Mouse (Mus musculus): ENCODE results near the gene Rnf214.

- TF ChIP-seq CTCF (IDR thresholded peaks at IDR 0.05; ENCODE audit: insufficient read depth, low read length) (no peak), POLR2A (IDR thresholded peaks at IDR 0.05; ENCODE audit: borderline replicate concordance, extremely low read depth, low read depth, low read length) (no peak)
These were observed 67.4 kb downstream of the Rnf214 start for GRCm38 (mm10) chr9:45839139-45839981.
